Mouse (Mus musculus): ENCODE measurements around the gene Sgk2. TPM values are rescaled to one million over a fixed set of nuclear protein-coding genes. Genes with fewer than 3 reads are reported as not detected.

The Sgk2 gene
- not detected in 2 replicates for polyA plus RNA-seq (2015; fragmentation: Nextera tagmentation; extraction: Ambion mirVana)

DNA sequence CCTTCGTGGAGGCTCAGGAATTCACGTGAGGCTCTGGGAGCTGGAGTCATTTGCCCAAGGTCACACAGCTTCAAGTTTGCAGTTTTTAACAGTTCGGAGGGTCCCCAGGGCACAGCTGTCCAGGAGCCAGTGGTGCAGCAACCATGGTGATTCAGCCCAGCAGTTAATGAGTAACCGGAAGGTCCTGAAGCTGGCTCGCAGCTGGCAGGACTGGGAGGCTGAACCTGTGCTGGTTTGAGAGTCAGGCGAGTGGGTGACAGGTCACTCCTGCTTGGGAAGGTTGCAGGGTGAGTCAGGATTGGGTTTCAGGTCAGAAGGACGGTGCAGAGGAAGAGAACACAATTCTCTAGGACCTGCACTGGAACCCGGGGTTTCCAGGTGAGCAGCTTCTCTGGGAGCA, at the start of gene Sgk2:
Sgk2 (plus strand) TSS at position 113 of the 400 bp plus-strand sequence.
- Histone ChIP-seq H3K27me3 (ENCODE audit: control insufficient read depth, insufficient read depth, low read depth, low read length) (no peaks in the 10 kb centered on the region), H3K4me2 (ENCODE audit: low read depth, low read length) (no peak within 1 kb of the TSS), H3K9me3 (ENCODE audit: control insufficient read depth, low read length) (no peaks in the 10 kb centered on the region), H3K9ac (ENCODE audit: low read length) (no peak within 1 kb of the TSS), H3K4me3 (ENCODE audit: low read length) (no peak within 1 kb of the TSS), H3K4me1 (replicated peaks; ENCODE audit: control insufficient read depth, insufficient read depth, low read length) (no peaks in the 10 kb centered on the region), H3K27ac (ENCODE audit: low read length) (no peak within 1 kb of the TSS), H3K36me3 (ENCODE audit: control insufficient read depth, insufficient read depth, low read length) (no peaks in the 10 kb centered on the region)
- no peak for ATAC-seq (ENCODE audit: low read depth)
- WGBS, result 41% methylated on average over 8 of the region's 8 CpGs

DNA sequence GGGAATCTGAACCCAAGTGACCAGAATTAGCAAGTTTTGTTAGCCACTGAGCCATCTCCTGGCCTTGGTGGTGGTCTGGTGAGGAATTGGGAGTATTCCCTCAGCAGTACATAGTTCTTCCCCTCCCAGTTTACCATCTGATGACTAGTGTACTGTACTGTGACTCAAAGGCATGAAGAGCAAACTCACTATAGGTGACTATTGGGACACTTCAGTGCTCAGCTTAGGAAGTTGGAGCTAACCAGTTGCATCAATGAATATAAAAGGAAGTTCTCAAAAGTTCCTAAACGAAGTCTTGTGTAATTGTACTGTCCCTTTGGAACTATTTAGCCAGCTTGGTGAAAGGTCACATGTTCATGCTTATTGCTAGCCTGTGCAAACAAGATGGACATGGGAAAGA, 47.6 kb upstream of the Sgk2 start:
- ATAC-seq (ENCODE audit: low read depth), result no peak
- Histone ChIP-seq H3K27ac (ENCODE audit: low read length) (no peak overlapping the region), H3K36me3 (ENCODE audit: control insufficient read depth, insufficient read depth, low read length) (peaks cover 35% of the 10 kb centered on the region), H3K4me2 (ENCODE audit: low read depth, low read length) (no peak overlapping the region), H3K27me3 (ENCODE audit: control insufficient read depth, insufficient read depth, low read depth, low read length) (peaks cover 9% of the 10 kb centered on the region), H3K9ac (ENCODE audit: low read length) (no peak overlapping the region), H3K9me3 (ENCODE audit: control insufficient read depth, low read length) (no peaks in the 10 kb centered on the region), H3K4me1 (replicated peaks; ENCODE audit: control insufficient read depth, insufficient read depth, low read length) (peaks cover 5% of the 10 kb centered on the region; the same call in 1 of the 2 replicates), H3K4me3 (ENCODE audit: low read length) (no peak overlapping the region)
- WGBS, result 69% methylated on average over 1 of the region's 1 CpGs

DNA sequence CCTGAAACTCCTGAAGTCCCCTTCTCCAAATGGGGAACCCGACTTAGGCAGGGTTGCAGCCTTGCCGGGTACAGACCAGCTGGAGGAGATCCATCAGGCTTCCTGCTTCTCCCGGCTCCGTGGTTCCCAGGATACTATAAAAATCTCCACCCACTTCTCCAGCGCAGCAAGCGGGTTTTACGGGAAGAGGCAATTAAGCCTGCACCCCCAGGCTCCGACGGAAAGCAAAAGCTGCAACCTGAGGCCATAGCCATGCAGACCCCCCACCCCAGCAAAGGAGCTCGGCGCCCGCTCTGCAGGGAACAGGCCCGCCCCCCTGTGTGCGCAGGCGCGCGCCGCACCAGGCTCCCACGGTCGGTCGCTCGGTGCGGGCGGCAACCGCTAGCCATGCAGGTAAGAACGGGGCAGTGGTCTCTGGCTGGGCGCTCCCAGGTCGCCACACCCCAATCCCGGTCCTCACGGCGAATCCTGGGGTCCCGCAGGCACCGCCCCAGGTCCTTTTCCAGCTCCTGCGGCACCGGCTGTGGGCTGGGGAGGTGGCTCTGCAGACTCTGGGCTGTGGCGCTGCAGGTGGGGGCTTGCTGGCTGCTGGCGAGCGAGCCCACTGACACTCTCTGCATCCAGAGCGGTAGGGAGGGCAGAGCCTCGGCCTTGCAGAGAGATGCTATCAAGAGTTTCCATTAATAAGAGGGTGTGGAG, 43.8 kb upstream of the Sgk2 start, which contains the start of gene L3mbtl1:
L3mbtl1 (plus strand) TSS at position 325 of the 699 bp plus-strand sequence.
- H3K27me3 ChIP-seq (ENCODE audit: control insufficient read depth, insufficient read depth, low read depth, low read length), result peaks cover 9% of the 10 kb centered on the region
- WGBS, result under 1% methylated on average over 38 of the region's 40 CpGs
- peak; percentile 37; the same call in 1 of the 2 replicates for ATAC-seq (ENCODE audit: low read depth)

DNA sequence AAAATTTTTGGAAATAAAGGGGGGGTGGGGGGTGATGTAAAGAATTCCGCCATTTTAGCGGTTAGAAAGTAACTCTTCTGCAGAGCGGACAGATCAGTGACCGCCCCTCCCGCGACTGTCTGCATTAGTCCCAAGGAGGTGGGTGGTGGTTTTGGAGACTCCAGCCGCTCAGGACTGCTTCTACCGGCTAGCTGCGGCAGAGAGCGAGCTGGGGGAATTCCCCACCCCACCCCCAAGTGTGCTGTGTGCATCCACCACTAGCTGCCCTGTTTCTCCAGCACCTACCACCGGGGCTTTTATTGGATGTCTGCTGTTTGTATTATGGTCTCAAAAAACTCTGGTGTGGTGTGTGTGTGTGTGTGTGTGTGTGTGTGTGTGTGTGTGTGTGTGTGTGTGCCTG, 43.2 kb upstream of the Sgk2 start:
- H3K4me3 ChIP-seq (ENCODE audit: low read length), result peak overlapping the region; percentile 58; the same call in 1 of the 2 replicates
- no peaks in the 10 kb centered on the region for H3K9me3 ChIP-seq (ENCODE audit: control insufficient read depth, low read length)
- no peak overlapping the region for H3K9ac ChIP-seq (ENCODE audit: low read length)
- ATAC-seq (ENCODE audit: low read depth), result no peak
- no peak overlapping the region for H3K27ac ChIP-seq (ENCODE audit: low read length)
- 6% methylated on average over 11 of the region's 11 CpGs for WGBS
- peaks cover 9% of the 10 kb centered on the region for H3K27me3 ChIP-seq (ENCODE audit: control insufficient read depth, insufficient read depth, low read depth, low read length)
- H3K36me3 ChIP-seq (ENCODE audit: control insufficient read depth, insufficient read depth, low read length), result peaks cover 10% of the 10 kb centered on the region
- peak overlapping the region; percentile 99 for H3K4me2 ChIP-seq (ENCODE audit: low read depth, low read length)
- peaks cover 5% of the 10 kb centered on the region; the same call in 1 of the 2 replicates for H3K4me1 ChIP-seq (replicated peaks; ENCODE audit: control insufficient read depth, insufficient read depth, low read length)

More for the DNA sequence above, 43.8 kb upstream of the Sgk2 start, which contains the start of gene L3mbtl1:
- peak within 1 kb of the TSS; percentile 58 for H3K4me3 ChIP-seq (ENCODE audit: low read length)
- no peak within 1 kb of the TSS for H3K27ac ChIP-seq (ENCODE audit: low read length)
- peaks cover 5% of the 10 kb centered on the region; the same call in 1 of the 2 replicates for H3K4me1 ChIP-seq (replicated peaks; ENCODE audit: control insufficient read depth, insufficient read depth, low read length)
- peak within 1 kb of the TSS; percentile 99 for H3K4me2 ChIP-seq (ENCODE audit: low read depth, low read length)
- peaks cover 16% of the 10 kb centered on the region for H3K36me3 ChIP-seq (ENCODE audit: control insufficient read depth, insufficient read depth, low read length)
- H3K9me3 ChIP-seq (ENCODE audit: control insufficient read depth, low read length), result no peaks in the 10 kb centered on the region
- H3K9ac ChIP-seq (ENCODE audit: low read length), result peak within 1 kb of the TSS; percentile 59; the same call in 1 of the 2 replicates

DNA sequence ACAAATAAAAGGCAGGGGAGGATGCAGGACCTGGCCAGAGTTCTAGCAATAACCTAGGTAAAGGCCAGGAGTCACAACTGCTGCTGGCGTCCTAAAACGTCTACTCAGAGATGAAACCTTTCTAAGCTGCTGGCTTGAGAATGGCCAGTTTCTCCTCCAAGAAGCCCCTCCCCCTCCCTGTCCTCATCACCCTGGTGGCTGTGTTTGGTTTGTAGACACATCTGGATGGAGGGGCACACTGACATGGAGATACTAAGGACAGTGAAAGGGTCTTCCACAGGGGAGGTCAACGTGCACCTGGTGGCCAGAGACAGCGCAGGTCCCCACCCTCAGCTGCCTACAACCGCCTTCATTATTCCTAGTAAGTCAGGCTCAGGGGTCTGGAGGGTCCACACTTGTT, 40.2 kb upstream of the Sgk2 start:
- H3K9me3 ChIP-seq (ENCODE audit: control insufficient read depth, low read length), result no peaks in the 10 kb centered on the region
- H3K36me3 ChIP-seq (ENCODE audit: control insufficient read depth, insufficient read depth, low read length), result no peaks in the 10 kb centered on the region
- WGBS, result 82% methylated on average over 5 of the region's 5 CpGs
- H3K4me3 ChIP-seq (ENCODE audit: low read length), result no peak overlapping the region
- peaks cover 9% of the 10 kb centered on the region for H3K27me3 ChIP-seq (ENCODE audit: control insufficient read depth, insufficient read depth, low read depth, low read length)
- H3K27ac ChIP-seq (ENCODE audit: low read length), result no peak overlapping the region
- no peak for ATAC-seq (ENCODE audit: low read depth)
- H3K9ac ChIP-seq (ENCODE audit: low read length), result no peak overlapping the region
- H3K4me2 ChIP-seq (ENCODE audit: low read depth, low read length), result no peak overlapping the region
- H3K4me1 ChIP-seq (replicated peaks; ENCODE audit: control insufficient read depth, insufficient read depth, low read length), result peaks cover 5% of the 10 kb centered on the region; the same call in 1 of the 2 replicates

GRCm38 (mm10) chr2:162947736-162948135, 39.4 kb upstream of the Sgk2 start:
- peaks cover 9% of the 10 kb centered on the region for H3K27me3 ChIP-seq (ENCODE audit: control insufficient read depth, insufficient read depth, low read depth, low read length)
- H3K9ac ChIP-seq (ENCODE audit: low read length), result no peak overlapping the region
- peak overlapping the region; percentile 40 for H3K4me2 ChIP-seq (ENCODE audit: low read depth, low read length)
- 38% methylated on average over 15 of the region's 15 CpGs for WGBS
- H3K4me1 ChIP-seq (replicated peaks; ENCODE audit: control insufficient read depth, insufficient read depth, low read length), result peaks cover 5% of the 10 kb centered on the region; the same call in 1 of the 2 replicates
- peak overlapping the region; percentile 15; the same call in 1 of the 2 replicates for H3K4me3 ChIP-seq (ENCODE audit: low read length)
- peak; percentile 34 for ATAC-seq (ENCODE audit: low read depth)
- no peaks in the 10 kb centered on the region for H3K9me3 ChIP-seq (ENCODE audit: control insufficient read depth, low read length)
- H3K36me3 ChIP-seq (ENCODE audit: control insufficient read depth, insufficient read depth, low read length), result no peaks in the 10 kb centered on the region
- no peak overlapping the region for H3K27ac ChIP-seq (ENCODE audit: low read length)

- Histone ChIP-seq H3K9ac (ENCODE audit: low read length) (no peak overlapping the region), H3K4me3 (ENCODE audit: low read length) (peak overlapping the region; percentile 15; the same call in 1 of the 2 replicates), H3K27ac (ENCODE audit: low read length) (no peak overlapping the region), H3K4me1 (replicated peaks; ENCODE audit: control insufficient read depth, insufficient read depth, low read length) (peaks cover 3% of the 10 kb centered on the region; the same call in 1 of the 2 replicates), H3K36me3 (ENCODE audit: control insufficient read depth, insufficient read depth, low read length) (no peaks in the 10 kb centered on the region), H3K4me2 (ENCODE audit: low read depth, low read length) (peak overlapping the region; percentile 40), H3K9me3 (ENCODE audit: control insufficient read depth, low read length) (no peaks in the 10 kb centered on the region), H3K27me3 (ENCODE audit: control insufficient read depth, insufficient read depth, low read depth, low read length) (peaks cover 8% of the 10 kb centered on the region)
- 65% methylated on average over 14 of the region's 14 CpGs for WGBS
- ATAC-seq (ENCODE audit: low read depth), result peak; percentile 40; the same call in 1 of the 2 replicates
Observed at GRCm38 (mm10) chr2:162948221-162948620, 38.9 kb upstream of the Sgk2 start.

DNA sequence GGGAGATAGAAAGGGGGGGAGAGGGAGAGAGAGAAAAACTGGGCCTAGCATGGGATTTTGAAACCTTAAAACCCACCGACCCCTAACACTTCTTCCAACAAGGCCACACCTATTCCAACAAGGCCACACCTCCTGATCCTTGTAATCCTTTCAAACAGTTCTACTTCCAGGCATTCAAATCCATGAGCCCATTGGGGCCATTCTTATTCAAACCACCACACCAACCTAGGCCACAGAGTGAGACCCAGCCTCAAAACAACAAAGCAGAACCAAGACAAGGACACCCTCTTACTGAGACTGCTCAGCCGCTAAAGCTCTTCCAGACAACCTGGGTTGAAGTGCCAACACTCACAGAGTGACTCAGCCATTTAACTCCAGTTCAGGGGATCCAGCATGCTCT, 36.4 kb upstream of the Sgk2 start:
- no peak overlapping the region for H3K27ac ChIP-seq (ENCODE audit: low read length)
- no peak for ATAC-seq (ENCODE audit: low read depth)
- no peaks in the 10 kb centered on the region for H3K27me3 ChIP-seq (ENCODE audit: control insufficient read depth, insufficient read depth, low read depth, low read length)
- WGBS, result 70% methylated on average over 2 of the region's 2 CpGs
- no peaks in the 10 kb centered on the region for H3K36me3 ChIP-seq (ENCODE audit: control insufficient read depth, insufficient read depth, low read length)
- H3K9ac ChIP-seq (ENCODE audit: low read length), result no peak overlapping the region
- no peak overlapping the region for H3K4me3 ChIP-seq (ENCODE audit: low read length)
- no peaks in the 10 kb centered on the region for H3K4me1 ChIP-seq (replicated peaks; ENCODE audit: control insufficient read depth, insufficient read depth, low read length)
- H3K4me2 ChIP-seq (ENCODE audit: low read depth, low read length), result no peak overlapping the region
- no peaks in the 10 kb centered on the region for H3K9me3 ChIP-seq (ENCODE audit: control insufficient read depth, low read length)

- Histone ChIP-seq H3K4me3 (ENCODE audit: low read length) (no peak overlapping the region), H3K36me3 (ENCODE audit: control insufficient read depth, insufficient read depth, low read length) (no peaks in the 10 kb centered on the region), H3K4me2 (ENCODE audit: low read depth, low read length) (no peak overlapping the region), H3K9ac (ENCODE audit: low read length) (no peak overlapping the region), H3K27me3 (ENCODE audit: control insufficient read depth, insufficient read depth, low read depth, low read length) (no peaks in the 10 kb centered on the region), H3K9me3 (ENCODE audit: control insufficient read depth, low read length) (no peaks in the 10 kb centered on the region), H3K27ac (ENCODE audit: low read length) (no peak overlapping the region), H3K4me1 (replicated peaks; ENCODE audit: control insufficient read depth, insufficient read depth, low read length) (no peaks in the 10 kb centered on the region)
- WGBS, result 89% methylated on average over 2 of the region's 2 CpGs
- ATAC-seq (ENCODE audit: low read depth), result no peak
Observed at GRCm38 (mm10) chr2:162956843-162957242, 30.3 kb upstream of the Sgk2 start.

Data from lung, embryonic 16.5 days (tissue).